Mouse (Mus musculus) ES-E14 (cell line): ENCODE measurements at regions not wholly inside any gene's neighbourhood (a gene's known extent, or its start where the extent isn't known, plus 50 kb on each side); places are given as distances from the start of the nearest gene placed in this dataset.

Experiments
- CHD2 ChIP-seq: IDR thresholded peaks from 2 replicates; pipeline ENCODE4 v1.6.1; 2014; ENCODE audit warnings: mild to moderate bottlenecking, low read depth, low read length, inconsistent platforms
- HCFC1 ChIP-seq: IDR thresholded peaks from 2 replicates; pipeline ENCODE4 v1.6.1; 2012; ENCODE audit warnings: low read length, inconsistent platforms, borderline replicate concordance; ENCODE audit not compliant: insufficient read depth
- ZC3H11A ChIP-seq: IDR thresholded peaks from 2 replicates; pipeline ENCODE4 v1.6.1; 2012; ENCODE audit warnings: low read depth, mild to moderate bottlenecking, inconsistent platforms, low read length, borderline replicate concordance
- ZNF384 ChIP-seq: IDR thresholded peaks from 2 replicates; pipeline ENCODE4 v1.6.1; 2012; ENCODE audit warnings: low read depth, low read length, inconsistent platforms

- TF ChIP-seq HCFC1 (no peak), ZC3H11A (no peak), ZNF384 (no peak), CHD2 (no peak)
Measured at GRCm38 (mm10) chr16:30820761-30821160, 221.2 kb downstream of the Fam43a start.
